In genomic region chr5:142448076-142448475, GRCm38 (mm10) we compare ENCODE assay signal across 8 mouse cellular contexts. TPM values are rescaled to one million over a fixed set of nuclear protein-coding genes. Genes with fewer than 3 reads are reported as not detected.
DNase-seq lines count a peak whose midpoint lies in the region; ATAC-seq lines count a peak whose summit lies in the region.

No protein-coding gene starts in this region.

- WGBS in intestine, embryonic 16.5 days: 13% methylated on average over 9 of the region's 9 CpGs
- WGBS in midbrain, embryonic 10.5 days: 14% methylated on average over 9 of the region's 9 CpGs

- no peaks in the 10 kb centered on the region for H3K27me3 ChIP-seq in intestine, embryonic 16.5 days (replicated peaks; ENCODE audit: control insufficient read depth, insufficient read depth, low read length)
- H3K27me3 ChIP-seq in midbrain, embryonic 10.5 days (ENCODE audit: low read depth, poor library complexity, severe bottlenecking): no peaks in the 10 kb centered on the region

- H3K27ac ChIP-seq in intestine, embryonic 16.5 days (ENCODE audit: low read length): no peak overlapping the region
- peak overlapping the region; percentile 71 for H3K27ac ChIP-seq in midbrain, embryonic 10.5 days (replicated peaks)

- peaks cover 18% of the 10 kb centered on the region for H3K36me3 ChIP-seq in intestine, embryonic 16.5 days (ENCODE audit: control insufficient read depth, insufficient read depth, low read length)
- peaks cover 43% of the 10 kb centered on the region for H3K36me3 ChIP-seq in midbrain, embryonic 10.5 days

- no peaks in the 10 kb centered on the region for H3K9me3 ChIP-seq in intestine, embryonic 16.5 days (ENCODE audit: control insufficient read depth, low read length)
- H3K9me3 ChIP-seq in midbrain, embryonic 10.5 days (replicated peaks): no peaks in the 10 kb centered on the region

- peaks cover 32% of the 10 kb centered on the region for H3K4me1 ChIP-seq in intestine, embryonic 16.5 days (ENCODE audit: control insufficient read depth, insufficient read depth, low read length)
- peaks cover 68% of the 10 kb centered on the region for H3K4me1 ChIP-seq in midbrain, embryonic 10.5 days

- no peak overlapping the region for H3K4me3 ChIP-seq in intestine, embryonic 16.5 days (ENCODE audit: low read length)
- H3K4me3 ChIP-seq in midbrain, embryonic 10.5 days: 0 out of 2 replicates have a peak overlapping the region, but pooled peaks have one; percentile 1

- no peak overlapping the region for H3K4me2 ChIP-seq in intestine, embryonic 16.5 days (ENCODE audit: low read depth, low read length)

- H3K9ac ChIP-seq in intestine, embryonic 16.5 days (ENCODE audit: low read depth, low read length): no peak overlapping the region

- DNase-seq in adrenal gland, adult 2 months: peak; percentile 86
- DNase-seq in embryo, embryonic 11.5 days (ENCODE audit: low read depth, low spot score): peak; percentile 91
- peak; percentile 86 to 89 for DNase-seq in gastrocnemius, postnatal 4 days (ENCODE audit: low spot score in 2 of 2)
- DNase-seq in left cerebral cortex, postnatal 25 days (ENCODE audit: low spot score in 2 of 2): peak; percentile 88 to 94
- peak; percentile 91 for DNase-seq in midbrain, embryonic 10.5 days (ENCODE audit: low spot score)
- peak; percentile 96 for DNase-seq in right cerebral cortex, postnatal 4 days
- DNase-seq in yolk sac, embryonic 10.5 days (ENCODE audit: low spot score): peak; percentile 87

- intact Hi-C loops in left cerebral cortex, postnatal 25 days (cut with DNase I): loop anchor here (1.0 to 5.0 kb wide), 3 partner anchors 45 to 1601 kb away; no protein-coding TSS in a partner anchor

- ATAC-seq in intestine, embryonic 16.5 days: peak; percentile 31

RNA-seq across cellular contexts. Expression of gene Ap5z1, which starts 15.7 kb away (rescaled TPM):
- total RNA-seq in adrenal gland, adult 2 months (2021): 10 to 100 TPM; 18.5 to 22.7 TPM
- 75.8 and 77.7 TPM in 2 replicates for polyA plus RNA-seq in adrenal gland, adult 2 months (2012; rRNA removed)
- 1 to 10 TPM; 7.3 to 8.1 TPM for total RNA-seq in gastrocnemius, postnatal 4 days (2021)
- polyA plus RNA-seq in intestine, embryonic 16.5 days (2015; fragmentation: Nextera tagmentation; extraction: Ambion mirVana): 17.3 and 21.6 TPM in 2 replicates
- 10 to 100 TPM; 19.0 TPM for total RNA-seq in left cerebral cortex, postnatal 25 days (2021)
- polyA plus RNA-seq in midbrain, embryonic 10.5 days (2016; fragmentation: Nextera tagmentation; extraction: Ambion mirVana): 12.3 and 14.6 TPM in 2 replicates

RNA-seq across cellular contexts. Expression of gene Foxk1, which starts 46.8 kb away (rescaled TPM):
- total RNA-seq in adrenal gland, adult 2 months (2021): 10 to 100 TPM; 19.7 to 24.6 TPM
- 17.2 and 18.2 TPM in 2 replicates for polyA plus RNA-seq in adrenal gland, adult 2 months (2012; rRNA removed)
- 10 to 100 TPM; 26.6 to 27.9 TPM for total RNA-seq in gastrocnemius, postnatal 4 days (2021)
- 1.9 and 2.0 TPM in 2 replicates for polyA plus RNA-seq in intestine, embryonic 16.5 days (2015; fragmentation: Nextera tagmentation; extraction: Ambion mirVana)
- total RNA-seq in left cerebral cortex, postnatal 25 days (2021): 10 to 100 TPM; 38.7 to 40.5 TPM
- polyA plus RNA-seq in midbrain, embryonic 10.5 days (2016; fragmentation: Nextera tagmentation; extraction: Ambion mirVana): 3.7 and 5.3 TPM in 2 replicates
